Mouse (Mus musculus) CD4-positive, CD25-positive, alpha-beta regulatory T cell (primary cell): Measurements from ENCODE around the gene Gdf3. TPM values are rescaled to one million over a fixed set of nuclear protein-coding genes. Genes with fewer than 3 reads are reported as not detected.

Source experiments
- polyA plus RNA-seq: library from polyadenylated mRNA; unstranded; fragments of 100-300 nt; shearing (Covaris generic); gene quantifications from one replicate; pipeline ENCODE4 v1.2.1, GENCODE M21; 2017

Gene Gdf3
- polyA plus RNA-seq = not detected

DNA sequence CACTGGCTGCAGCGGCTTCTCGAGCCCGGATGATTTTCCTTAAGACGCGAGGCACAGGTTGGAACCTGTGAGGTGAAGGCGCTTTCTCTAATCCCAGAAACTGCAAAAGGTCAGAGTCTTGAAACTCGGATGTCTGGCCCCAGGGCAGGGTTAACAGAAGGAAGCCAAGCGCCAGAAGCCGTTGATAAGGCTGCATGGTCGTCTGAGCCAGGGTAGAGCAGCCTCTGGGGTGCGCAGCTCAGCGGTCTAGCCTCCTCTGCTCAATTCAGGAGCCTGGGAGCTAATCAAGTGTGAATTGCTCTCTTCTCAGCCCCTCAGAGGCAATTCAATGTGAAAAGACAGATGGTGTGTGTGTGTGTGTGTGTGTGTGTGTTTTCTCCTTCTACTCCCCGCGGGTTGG is at the start of gene Gdf3:
Gdf3 (minus strand) TSS at position 317 of the 400 bp plus-strand sequence.

GRCm38 (mm10) chr6:122626110-122626509 is 16.2 kb upstream of the Gdf3 start, which contains the start of gene Dppa3:
TSS of gene Dppa3 (plus strand) at chr6:122626410.

GRCm38 (mm10) chr6:122602242-122602991 is 7.5 kb downstream of the Gdf3 start, which contains the start of gene Apobec1:
TSS of gene Apobec1 (minus strand) at chr6:122602444.

Other genes with a start within 250 kb of the Gdf3 start
- gene Rimklb, start 111.3 kb downstream of the Gdf3 start, polyA plus RNA-seq = 0.06 TPM
- not detected for gene Mfap5, start 104.2 kb downstream of the Gdf3 start, polyA plus RNA-seq
- 0.26 TPM for gene Aicda, start 56.3 kb downstream of the Gdf3 start, polyA plus RNA-seq
- 17.6 TPM for gene Apobec1, start 7.6 kb downstream of the Gdf3 start, polyA plus RNA-seq
- gene Dppa3, start 16.3 kb upstream of the Gdf3 start, polyA plus RNA-seq = not detected
- not detected for gene Nanog, start 97.4 kb upstream of the Gdf3 start, polyA plus RNA-seq
- gene Slc2a3, start 191.6 kb upstream of the Gdf3 start, polyA plus RNA-seq = 95.4 TPM
- 35.0 TPM for gene Foxj2, start 209.8 kb upstream of the Gdf3 start, polyA plus RNA-seq
- gene C3ar1, start 246.1 kb upstream of the Gdf3 start, polyA plus RNA-seq = 0.11 TPM